Mouse (Mus musculus) embryonic fibroblast, embryonic 13.5 days (primary cell): Measurements from ENCODE around the gene Cp. TPM values are rescaled to one million over a fixed set of nuclear protein-coding genes. Genes with fewer than 3 reads are reported as not detected.
"Not testable (repeated sequence)": the region's sequence is repeated elsewhere in the genome, so short reads cannot be mapped to it uniquely, and the experiment has no call there.

Experiments
- H3K27ac ChIP-seq: 2 replicates; pipeline ENCODE4 v1.5.1; 2012; ENCODE audit warnings: low read length, control low read depth, inconsistent platforms; ENCODE audit not compliant: insufficient read depth
- H3K4me1 ChIP-seq: 2 replicates; pipeline ENCODE4 v1.6.1; 2011; ENCODE audit warnings: low read length; ENCODE audit not compliant: control insufficient read depth, insufficient read depth
- H3K4me3 ChIP-seq: 2 replicates; pipeline ENCODE4 v1.5.1; 2011; ENCODE audit warnings: mild to moderate bottlenecking, control low read depth, low read length; ENCODE audit not compliant: insufficient read depth
- CTCF ChIP-seq: IDR thresholded peaks from 2 replicates; pipeline ENCODE4 v1.5.1; 2011; ENCODE audit warnings: mild to moderate bottlenecking, control low read depth, low read length, moderate library complexity, borderline replicate concordance; ENCODE audit not compliant: insufficient read depth
- POLR2A ChIP-seq: IDR thresholded peaks from 2 replicates; pipeline ENCODE4 v1.6.1; 2011; ENCODE audit warnings: low read depth, mild to moderate bottlenecking, control low read depth, low read length, moderate library complexity
- polyA plus RNA-seq: library from polyadenylated mRNA; stranded (reverse); fragments of >200 nt; gene quantifications from 2 replicates; pipeline ENCODE4 v1.2.4, GENCODE M21; 2011; ENCODE audit warnings: low read depth; ENCODE audit not compliant: missing spikeins, insufficient read length

Cp gene
- polyA plus RNA-seq, result 5.6 and 5.8 TPM in 2 replicates

DNA sequence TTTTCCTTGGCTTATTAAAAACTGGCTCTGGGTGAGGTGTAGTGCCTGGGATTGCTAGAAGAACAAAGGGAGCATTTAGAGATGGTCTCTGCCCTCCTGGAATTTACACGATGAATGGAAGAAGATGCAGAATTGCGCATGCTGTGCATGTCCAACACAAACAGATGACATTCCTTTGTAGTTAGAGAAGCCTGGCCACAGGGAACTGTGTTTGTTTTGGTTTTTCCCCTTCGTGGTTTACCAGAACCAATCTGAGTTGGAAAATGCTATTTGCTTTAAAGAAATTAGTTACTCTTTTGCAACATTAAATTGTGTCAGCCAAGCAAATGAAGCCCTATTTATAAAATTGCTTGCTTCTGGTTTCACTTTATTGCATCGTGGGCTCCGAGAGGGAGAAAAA lies at the start of gene Cp:
Gene Cp (plus strand): TSS at position 170 of the 400 bp plus-strand sequence.
- H3K27ac ChIP-seq, result peak within 1 kb of the TSS; percentile 87
- no peak within 1 kb of the TSS; the same call in 1 of the 2 replicates for H3K4me3 ChIP-seq

DNA sequence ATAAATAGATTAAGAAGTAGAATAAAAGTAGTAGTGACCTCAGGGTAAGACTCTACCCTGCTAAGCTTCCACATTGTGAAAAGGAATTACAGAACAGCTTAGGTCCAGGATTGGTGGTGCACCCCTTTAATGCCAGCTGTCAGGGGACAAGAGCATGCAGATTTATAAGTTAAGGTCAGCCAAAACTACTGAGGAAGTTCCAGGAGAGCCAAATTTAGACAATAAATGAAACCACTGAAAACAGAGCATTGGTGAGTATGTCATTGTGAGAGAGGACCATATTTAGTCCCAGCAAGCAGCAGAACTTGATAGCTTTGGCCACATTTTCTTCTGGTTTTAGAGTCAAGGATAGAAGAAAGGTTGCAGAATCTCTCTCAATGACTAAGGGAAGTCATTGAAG lies 8.3 kb upstream of the Cp start:
- no peak for TF ChIP-seq CTCF
- TF ChIP-seq POLR2A, result no peak
- H3K4me3 ChIP-seq, result no peak overlapping the region
- peaks cover 2% of the 10 kb centered on the region; the same call in 1 of the 2 replicates for H3K4me1 ChIP-seq
- H3K27ac ChIP-seq, result no peak overlapping the region

More for the DNA sequence above, at the start of gene Cp:
- no peak for TF ChIP-seq CTCF
- TF ChIP-seq POLR2A, result no peak
- peaks cover 14% of the 10 kb centered on the region for H3K4me1 ChIP-seq

DNA sequence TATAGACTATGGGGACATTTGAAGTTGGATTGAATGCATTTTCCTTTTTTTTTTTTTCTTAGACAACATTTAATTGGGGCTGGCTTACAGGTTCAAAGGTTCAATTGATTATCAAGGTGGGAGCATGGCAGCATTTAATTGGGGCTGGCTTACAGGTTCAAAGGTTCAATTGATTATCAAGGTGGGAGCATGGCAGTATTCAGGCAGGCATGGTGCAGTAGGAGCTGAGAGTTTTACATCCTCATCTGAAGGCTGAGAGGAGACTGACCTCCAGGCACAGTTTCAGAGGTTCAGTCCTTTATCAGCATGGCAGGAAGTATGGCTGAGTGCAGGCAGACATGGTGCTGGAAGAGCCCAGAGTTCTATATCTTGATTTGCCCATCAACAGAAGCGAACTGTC lies 7.5 kb upstream of the Cp start:
- not testable (repeated sequence) for H3K4me1 ChIP-seq, H3K27ac ChIP-seq, H3K4me3 ChIP-seq

DNA sequence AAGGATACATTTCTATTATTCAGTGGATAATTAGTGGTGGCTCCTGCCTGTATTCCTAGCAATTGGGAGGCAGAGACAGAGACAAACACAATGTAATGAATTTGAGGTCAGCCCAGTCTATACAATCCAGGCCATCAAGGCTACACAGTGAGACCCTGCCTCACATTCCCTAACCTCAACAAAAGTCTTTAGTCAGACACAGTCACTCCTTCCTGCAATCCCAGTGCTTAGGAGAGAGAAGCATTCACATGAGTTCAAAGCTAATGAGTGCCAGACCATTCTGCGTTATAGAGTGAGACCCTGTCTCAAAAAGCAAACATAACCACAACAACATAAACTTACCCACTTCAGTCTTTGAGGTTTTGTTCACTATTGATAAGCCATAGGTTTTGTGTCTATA lies 3.4 kb upstream of the Cp start:
- TF ChIP-seq POLR2A (no peak), CTCF (no peak)
- Histone ChIP-seq H3K4me1 (peaks cover 7% of the 10 kb centered on the region; the same call in 1 of the 2 replicates), H3K27ac (peak overlapping the region; percentile 77), H3K4me3 (no peak overlapping the region)

DNA sequence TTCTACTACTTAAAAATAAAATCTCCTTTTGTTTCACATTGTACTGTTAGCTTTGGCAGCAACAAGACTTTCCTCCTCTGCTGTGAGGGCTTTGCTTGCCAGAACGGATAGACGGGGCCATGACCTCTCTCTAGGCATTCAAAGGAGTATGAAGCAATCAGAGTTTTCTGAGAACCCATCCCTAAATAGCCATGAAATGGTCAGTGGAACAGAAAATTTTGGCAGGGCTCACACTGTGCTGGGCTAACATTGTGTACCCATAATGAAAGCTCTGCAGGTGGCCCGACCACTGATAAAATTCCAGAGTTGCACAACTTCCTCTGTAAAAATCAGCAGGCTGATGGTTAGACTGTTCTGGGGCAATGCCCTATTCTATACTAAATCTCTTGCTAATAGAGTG lies 3.0 kb upstream of the Cp start:
- no peak overlapping the region for H3K4me3 ChIP-seq
- peaks cover 7% of the 10 kb centered on the region; the same call in 1 of the 2 replicates for H3K4me1 ChIP-seq
- no peak overlapping the region for H3K27ac ChIP-seq
- TF ChIP-seq POLR2A (no peak), CTCF (no peak)

DNA sequence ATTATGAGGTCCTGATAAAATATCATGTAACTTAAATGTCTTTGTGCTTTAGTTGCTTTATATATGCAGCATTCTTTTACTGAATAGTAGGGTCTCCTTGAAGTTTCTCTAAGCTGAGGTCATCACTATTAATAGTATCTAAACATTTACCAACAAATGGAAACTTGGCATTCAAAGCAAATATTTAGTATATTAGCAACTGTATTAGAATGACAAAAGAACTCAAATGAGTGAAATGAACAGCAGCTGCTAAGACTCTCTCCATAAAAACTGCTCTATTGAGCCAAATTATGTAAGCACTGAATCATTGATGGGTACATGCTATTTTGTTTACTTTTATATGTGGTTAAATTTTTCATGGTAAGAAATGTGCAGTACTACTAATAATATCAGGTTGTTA lies 1.2 kb downstream of the Cp start:
- H3K4me1 ChIP-seq, result peaks cover 14% of the 10 kb centered on the region
- no peak for TF ChIP-seq CTCF
- no peak for TF ChIP-seq POLR2A
- no peak overlapping the region for H3K4me3 ChIP-seq
- no peak overlapping the region; the same call in 1 of the 2 replicates for H3K27ac ChIP-seq

DNA sequence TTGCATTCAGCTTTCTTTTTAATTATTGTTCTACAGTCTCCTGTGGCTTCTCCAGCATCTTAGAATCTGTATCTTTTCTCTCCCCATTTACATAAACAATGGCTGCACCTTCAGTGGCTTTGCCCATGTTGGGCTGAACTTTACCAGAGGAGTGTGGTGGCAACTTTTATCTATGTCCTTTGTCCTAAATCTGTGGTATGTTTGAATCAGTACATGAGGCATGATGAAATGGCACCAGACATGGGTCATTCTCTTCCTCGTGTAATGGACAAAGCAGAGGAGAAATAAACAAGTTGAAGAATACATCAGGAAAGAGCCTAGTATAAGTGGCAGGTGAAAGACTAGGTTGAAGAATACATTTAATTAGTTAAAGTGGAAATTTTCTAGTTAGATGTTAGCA lies 2.1 kb downstream of the Cp start:
- no peak for TF ChIP-seq POLR2A
- Histone ChIP-seq H3K4me1 (peaks cover 12% of the 10 kb centered on the region), H3K27ac (no peak overlapping the region), H3K4me3 (no peak overlapping the region)

DNA sequence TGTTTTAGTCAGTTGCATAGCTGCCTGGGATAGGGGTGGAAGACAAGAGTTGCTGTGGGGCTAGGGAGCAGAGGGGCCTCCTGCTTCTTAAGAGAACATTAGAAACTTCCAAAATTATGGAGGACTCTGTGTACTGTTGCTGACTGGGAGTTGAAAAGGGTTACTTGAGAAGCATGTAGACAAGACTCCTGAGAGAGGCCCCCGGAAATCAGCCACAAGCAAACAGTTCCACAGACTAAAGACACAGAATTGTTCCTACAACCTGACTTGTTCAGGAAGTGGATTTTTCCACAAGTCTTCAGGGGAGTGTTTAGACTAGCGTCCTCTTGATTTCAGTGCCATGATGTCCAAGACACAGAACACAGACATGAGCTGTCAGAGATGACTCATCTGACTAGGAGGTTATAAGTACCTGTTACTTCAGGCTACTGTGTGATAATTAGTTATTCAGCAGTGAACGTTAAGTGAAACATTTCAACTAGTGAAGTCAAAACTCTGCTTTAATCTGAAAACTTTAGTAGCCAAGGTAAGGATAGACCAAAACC lies 3.8 kb downstream of the Cp start:
- H3K4me1 ChIP-seq, result peaks cover 10% of the 10 kb centered on the region

DNA sequence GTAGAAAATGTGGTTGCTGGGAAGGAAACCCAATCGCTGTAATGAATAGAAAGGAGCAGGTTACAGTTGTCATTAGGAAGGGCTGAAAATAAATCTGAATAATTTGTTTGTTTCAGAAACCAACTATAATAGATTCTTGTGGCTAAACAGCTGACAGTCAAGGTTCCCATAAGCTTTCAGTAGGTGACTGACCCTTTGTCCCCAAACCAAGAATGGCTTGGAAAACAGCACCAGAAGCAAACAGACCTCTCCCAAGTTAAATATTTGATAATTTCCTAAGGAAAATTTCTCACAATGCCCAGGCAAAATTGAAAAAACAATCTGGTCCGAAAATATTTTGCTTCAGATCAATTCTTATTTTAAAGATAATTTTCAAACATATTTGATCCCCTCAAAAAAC lies 4.5 kb downstream of the Cp start:
- no peak for TF ChIP-seq CTCF
- no peak for TF ChIP-seq POLR2A
- H3K4me1 ChIP-seq, result peaks cover 10% of the 10 kb centered on the region

More for the DNA sequence above, 3.8 kb downstream of the Cp start:
- H3K4me3 ChIP-seq, result no peak overlapping the region
- H3K27ac ChIP-seq, result no peak overlapping the region; the same call in 1 of the 2 replicates
- TF ChIP-seq CTCF, result no peak
- no peak for TF ChIP-seq POLR2A

DNA sequence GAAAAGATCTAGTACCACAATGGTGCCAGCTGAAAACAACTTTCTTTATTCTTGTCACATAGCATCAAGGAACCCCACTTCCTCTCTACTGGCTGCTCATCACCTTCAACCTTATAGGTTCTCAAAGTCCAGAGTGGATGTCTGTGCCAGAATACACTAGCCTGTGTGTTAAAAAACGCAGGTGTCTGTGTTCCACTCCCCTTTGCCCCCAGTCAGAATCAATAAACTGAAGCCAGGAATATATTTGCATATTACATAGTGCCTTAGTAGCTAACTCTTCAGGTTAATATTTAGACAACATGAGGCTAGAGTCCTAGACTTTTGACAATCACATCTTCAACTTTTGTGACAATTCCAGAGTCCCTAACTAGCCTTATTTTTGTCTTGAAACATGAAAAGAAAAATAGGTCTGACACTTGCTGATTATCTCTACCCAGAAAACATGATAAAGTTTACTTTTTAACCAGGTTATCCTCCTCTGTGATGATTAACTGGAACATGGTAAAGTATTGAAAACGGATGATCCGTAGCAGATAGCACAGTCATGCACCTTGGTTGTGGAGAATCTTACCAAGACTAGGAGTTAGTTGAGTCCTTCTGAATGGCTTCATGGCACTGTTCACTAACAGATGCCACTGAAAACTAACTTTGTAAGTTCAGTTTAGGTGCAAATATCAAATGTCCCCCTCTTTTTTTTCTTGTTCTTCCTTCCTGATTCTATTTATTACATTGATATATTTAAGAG lies 6.1 kb downstream of the Cp start:
- Histone ChIP-seq H3K27ac (no peak overlapping the region), H3K4me1 (peaks cover 7% of the 10 kb centered on the region), H3K4me3 (no peak overlapping the region)
- no peak for TF ChIP-seq CTCF
- TF ChIP-seq POLR2A, result no peak

More for the DNA sequence above, 4.5 kb downstream of the Cp start:
- Histone ChIP-seq H3K4me3 (no peak overlapping the region), H3K27ac (no peak overlapping the region)

DNA sequence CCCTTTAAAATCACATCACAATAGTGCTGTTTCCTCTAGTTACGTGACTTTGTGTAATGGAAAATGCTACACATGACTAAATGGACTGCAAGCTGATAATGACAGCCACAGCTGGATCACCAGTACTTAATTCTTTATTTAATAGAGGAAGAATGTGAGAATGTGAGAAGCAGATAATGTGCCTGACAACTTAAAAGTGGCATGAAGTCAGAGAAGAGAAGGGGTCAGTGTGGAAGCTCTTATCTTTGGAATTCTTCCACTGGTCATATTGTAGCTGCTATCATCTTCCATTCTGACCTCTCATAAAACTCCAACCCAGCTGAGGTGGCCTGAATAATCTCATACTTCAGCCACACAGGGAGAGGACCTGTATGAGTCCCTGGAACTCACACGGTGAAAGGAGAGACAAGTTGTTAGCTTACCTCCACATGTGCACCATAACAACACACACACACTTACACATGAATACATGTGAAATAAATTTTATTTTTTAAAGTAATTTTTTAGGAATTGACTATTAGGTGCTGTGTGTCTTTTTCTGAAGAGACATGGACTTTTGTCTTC lies 7.9 kb downstream of the Cp start:
- TF ChIP-seq POLR2A, result no peak
- no peak for TF ChIP-seq CTCF
- no peak overlapping the region for H3K4me3 ChIP-seq
- H3K27ac ChIP-seq, result no peak overlapping the region
- peaks cover 7% of the 10 kb centered on the region for H3K4me1 ChIP-seq
